Mouse (Mus musculus): Measurements from ENCODE around the gene Spock2.
"Not testable (repeated sequence)": the region's sequence is repeated elsewhere in the genome, so short reads cannot be mapped to it uniquely, and the experiment has no call there.

DNA sequence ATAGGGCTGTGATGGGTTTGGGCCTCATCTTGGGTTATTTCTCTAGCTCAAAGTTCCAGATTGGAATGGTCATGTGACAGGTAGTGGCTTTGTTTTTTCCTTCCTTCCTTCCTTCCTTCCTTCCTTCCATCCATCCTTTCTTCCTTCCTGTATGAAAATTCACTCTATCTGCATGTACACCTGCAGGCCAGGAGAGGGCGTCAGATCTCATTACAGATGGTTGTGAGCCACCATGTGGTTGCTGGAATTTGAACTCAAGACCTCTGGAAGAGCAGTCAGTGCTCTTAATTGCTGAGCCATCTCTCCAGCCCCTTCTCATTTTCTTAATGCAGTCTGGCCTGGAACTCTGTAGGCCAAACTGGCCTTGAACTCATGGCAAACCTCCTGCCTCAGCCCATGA, 30.0 kb downstream of the Spock2 start:
- TF ChIP-seq CTCF, EP300 (IDR thresholded peaks at IDR 0.05; ENCODE audit: low read depth): not testable (repeated sequence)
